Mouse (Mus musculus) left cerebral cortex, postnatal 25 days (tissue): Measurements from ENCODE around the gene Map3k3. TPM values are rescaled to one million over a fixed set of nuclear protein-coding genes. Genes with fewer than 3 reads are reported as not detected.

Experiments
- DNase-seq, 2 experiments: peaks; one replicate each; pipeline ENCODE4 v3.0.0; 2022; ENCODE audit warnings: low spot score in 2 of 2, mixed read lengths in 1 of 2
- intact Hi-C: fragments of 180-260 bp; cut with DNase I; formaldehyde crosslinking; loops from one replicate; pipeline ENCODE4 v1.15.1; 2025
- total RNA-seq, 2 experiments: library from RNA; stranded (reverse); gene quantifications; 2 replicates each; pipeline ENCODE4 v1.2.3; 2021

Map3k3 gene
- total RNA-seq, 2 experiments from 2014 or later, result 25.1 to 29.5 TPM

DNA sequence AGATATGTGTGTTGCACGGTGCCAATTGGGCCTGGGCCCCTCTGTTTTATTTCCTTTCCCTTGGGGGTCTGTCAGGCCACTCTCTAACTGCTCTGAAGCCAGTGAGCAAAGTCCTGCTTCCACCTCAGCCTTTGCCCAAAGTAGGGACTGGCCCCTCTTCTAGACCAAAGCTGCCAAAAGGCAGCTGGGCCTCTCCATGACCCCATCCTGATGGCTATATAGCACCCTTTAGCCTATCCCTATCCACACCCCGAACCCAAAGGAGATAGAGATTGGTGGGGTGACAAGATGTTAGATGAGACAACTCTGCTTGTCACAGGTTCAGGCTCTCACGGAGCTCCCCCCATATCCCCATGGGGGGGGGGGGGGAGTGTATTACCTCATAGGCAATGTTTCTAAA is 71.3 kb downstream of the Map3k3 start:
- DNase-seq, result no peak
- intact Hi-C loops, result no loop called here

DNA sequence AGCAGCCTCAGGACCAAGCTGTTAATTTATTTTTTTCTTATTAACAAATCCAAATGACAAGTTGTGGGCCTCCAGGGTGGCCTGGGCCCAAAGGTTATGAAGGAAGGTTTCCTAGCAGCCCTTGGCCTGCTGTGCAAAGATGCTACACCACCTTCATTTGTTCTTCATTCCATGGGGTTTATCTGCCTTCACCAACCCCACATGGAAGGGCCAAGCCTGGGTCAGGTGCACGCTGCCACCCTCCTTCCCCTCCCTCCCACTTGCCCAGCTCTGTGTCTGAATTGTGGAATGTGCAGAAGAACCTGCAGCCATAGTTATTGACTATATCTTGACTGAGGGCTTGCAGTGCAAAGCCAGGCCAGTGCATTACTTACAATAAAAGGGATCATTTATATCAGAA is 71.8 kb downstream of the Map3k3 start:
- no peak for DNase-seq
- intact Hi-C loops, result no loop called here

DNA sequence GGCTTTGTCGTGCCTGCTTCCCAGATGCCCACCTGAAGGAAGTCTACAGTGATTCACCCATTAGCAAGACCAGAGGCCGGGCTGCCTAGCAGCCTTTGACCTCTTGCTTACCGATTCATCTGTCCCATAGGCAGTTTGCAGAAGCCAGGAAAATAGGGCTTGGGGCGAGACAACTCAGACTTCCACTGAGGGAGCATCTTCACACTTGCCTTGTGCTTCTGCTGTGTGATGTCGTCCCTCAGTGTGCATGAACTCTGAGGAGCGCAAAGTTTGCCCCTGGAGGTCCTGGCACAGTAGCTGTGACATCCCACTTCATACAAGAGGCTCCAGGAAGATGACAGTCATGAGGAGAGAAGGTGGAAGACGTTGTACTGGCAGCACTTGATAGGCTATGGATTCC is 72.7 kb downstream of the Map3k3 start:
- DNase-seq, result no peak
- intact Hi-C loops, result no loop called here

DNA sequence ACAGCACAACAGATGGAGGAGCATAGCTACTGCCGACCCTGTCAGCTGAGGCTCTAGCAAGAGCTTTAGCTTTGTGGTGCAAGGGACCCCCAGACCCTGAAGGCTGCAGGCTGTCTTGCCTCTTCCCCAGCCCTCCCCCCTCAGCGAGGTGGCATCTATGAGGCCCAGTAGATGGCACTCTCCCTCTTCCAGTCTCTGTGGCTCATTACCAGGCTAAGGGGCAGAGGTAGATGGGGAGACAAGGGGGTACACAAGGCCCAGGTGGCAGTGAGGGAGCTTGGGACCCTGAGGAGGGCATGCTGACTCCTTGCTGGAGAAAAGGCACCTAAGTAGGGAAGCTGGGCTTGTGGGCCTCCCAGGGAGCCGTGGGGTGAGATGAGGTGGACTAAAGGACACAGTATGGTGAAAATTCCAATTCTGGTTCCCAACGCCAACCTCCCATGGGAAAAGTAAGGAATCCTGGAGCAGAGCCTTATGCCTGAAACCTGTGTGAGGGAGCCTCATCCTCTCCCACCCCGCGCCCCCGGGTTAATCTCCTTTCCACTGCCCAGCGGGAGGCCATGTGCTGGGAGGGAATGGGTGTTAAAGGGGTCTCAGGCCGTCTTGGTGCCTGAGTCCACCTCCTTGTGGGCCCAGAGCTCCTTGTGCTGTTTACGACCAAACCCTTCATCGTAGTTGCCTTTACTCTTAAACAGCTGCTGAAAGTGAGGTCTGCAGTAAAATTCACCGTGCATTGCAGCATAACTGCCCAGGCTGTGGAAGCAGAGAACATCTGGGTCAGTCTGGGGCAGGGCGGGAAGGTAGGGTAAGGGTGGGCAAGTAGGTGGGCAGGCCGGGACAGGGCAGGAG is 73.9 kb downstream of the Map3k3 start:
- peak in 1 of 2 experiments; percentile 57 for DNase-seq
- intact Hi-C loops, result loop anchor here (1.0 kb wide), 1 partner anchor 35 kb away; no protein-coding TSS in a partner anchor

DNA sequence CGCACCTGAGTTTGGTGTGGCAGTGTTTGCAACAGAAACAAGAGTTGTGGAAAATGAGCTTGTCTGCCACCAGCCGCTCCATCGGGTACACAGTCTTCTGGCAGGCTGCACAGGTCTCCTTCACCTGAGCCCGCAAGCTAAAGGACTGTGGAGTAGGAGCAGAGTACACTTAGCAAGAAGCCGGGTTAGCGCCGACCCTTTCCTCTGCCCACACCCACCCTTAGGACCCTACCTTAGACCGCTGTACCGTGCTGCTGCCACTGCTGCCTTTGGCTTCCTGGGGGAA is 74.5 kb downstream of the Map3k3 start:
- intact Hi-C loops, result loop anchor here (1.0 kb wide), 1 partner anchor 34 kb away; no protein-coding TSS in a partner anchor
- DNase-seq, result peak in 1 of 2 experiments; percentile 41

DNA sequence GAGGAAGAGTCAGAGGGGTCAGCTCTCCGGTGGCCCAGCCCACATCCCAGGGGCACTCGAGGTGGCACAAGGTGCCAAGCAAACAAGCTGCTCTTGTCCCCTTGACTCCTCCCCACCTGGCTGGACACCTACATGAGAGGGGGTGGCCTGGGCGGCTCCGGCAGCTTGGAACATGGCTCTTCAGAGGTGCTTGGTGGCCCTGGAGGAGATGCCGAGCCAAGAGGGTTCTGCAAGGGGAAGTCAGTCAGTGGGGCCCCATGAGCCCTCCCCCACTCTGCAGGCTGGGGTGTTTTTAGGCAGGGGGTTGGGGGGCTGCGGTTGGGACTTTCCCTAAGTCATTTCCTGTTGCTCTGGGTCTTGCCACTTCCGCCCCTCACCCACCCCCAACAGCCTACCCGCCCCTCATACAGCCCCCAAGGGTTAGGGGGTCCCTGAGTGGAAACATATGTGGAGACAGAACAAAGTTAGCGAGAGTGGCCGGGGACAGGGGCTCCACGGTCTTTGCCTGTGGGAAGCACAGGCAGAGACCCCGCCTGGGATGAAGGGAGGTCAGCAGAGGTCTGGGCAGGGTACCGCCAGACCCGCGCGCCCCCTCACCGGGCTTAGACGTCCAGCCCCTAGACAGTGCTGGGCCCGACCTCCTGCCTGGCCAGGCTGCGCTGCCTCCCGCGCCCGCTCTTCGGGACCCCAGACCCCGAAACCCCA is 75.0 kb downstream of the Map3k3 start:
- intact Hi-C loops, result no loop called here
- peak in 1 of 2 experiments; percentile 60 for DNase-seq

DNA sequence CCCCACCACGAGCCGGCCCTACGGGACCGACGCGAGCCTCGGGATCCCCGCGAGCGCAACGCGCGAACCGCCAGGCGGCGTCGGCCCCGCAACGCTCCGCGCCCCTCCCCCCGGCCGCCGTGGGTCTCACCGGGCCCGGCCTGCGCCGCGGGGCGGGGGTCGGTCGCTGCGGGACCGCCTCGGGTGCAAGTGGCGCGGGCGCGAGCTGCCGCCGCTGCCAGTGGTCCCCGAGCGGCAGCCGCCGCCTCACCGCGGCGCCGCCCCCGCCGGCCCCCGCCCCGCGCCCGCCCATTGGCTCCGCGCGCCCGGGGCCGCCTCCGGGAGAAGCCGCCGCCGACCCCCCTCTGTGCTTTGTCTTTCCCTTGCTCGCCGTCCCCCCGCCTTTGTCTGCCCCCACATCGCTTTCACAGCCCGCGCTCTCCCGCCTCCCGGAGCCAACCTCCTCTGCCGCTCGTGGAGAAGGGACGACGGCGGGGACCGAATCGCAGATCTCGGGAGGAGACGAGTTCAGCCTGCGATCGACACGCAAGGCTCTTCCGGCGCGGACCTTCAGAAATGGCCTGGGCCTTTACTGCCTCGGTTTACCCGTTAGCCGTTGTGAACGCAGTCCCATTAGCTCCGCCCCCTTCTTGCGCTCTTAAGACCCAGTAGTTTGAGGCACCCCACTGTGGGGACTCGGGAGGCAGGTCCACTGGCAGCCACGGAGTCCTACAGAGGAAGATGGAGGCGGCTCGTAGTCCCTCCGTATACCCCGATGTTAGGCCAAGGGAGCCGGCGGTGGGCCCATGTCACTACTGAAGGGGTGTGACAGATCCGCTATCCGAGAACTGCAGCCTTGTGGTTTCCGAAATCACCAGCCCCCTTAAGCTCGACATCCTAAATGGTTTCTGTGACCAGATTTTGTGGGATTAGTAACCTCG is 75.8 kb downstream of the Map3k3 start:
- DNase-seq, result peak; percentile 82 to 84
- intact Hi-C loops, result loop anchor here (2.0 kb wide), 2 partner anchors 57 to 75 kb away; partner anchors contain the start of genes Ccdc47, Ddx42 and Map3k3

DNA sequence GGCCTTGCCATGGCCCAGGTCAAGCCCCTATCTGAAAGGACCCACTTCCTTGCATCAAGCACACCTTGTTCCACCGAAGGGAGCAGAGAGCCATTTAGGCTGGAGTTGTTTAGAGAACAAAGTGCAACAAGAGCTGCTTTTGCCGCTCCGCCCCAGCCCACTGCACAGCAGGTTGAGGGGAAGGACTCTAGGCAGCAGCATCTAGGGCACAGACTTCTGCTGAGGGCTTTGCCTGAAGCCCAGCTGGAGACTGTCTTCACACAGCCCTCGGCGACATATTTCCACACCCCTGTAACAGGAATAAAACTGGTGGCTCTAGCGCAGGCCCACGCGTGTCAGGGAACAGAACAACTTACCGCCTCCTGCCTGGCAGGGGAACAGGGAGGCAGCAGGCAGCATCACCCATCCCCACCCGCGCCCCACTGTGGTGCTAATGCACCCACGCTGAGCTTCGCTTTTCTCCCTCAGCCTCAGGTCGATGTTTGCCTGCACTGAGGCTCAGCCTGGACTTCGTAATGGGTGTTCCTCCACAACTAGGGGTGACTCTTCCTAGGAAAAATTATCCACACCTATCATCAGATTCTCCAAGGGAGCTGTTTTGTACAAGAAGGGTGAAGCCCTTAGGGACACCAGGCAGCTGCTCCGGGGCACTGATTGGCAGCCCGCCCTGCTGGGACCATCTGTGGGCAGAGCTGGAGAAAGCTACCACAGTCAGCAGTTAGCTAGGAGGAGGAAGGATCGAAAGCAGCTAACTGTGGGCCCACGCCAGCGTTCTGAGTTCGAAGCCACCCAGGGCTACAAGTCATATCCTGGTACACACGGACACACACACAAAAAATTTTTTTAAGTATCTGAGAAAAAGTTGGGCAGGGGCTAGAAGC is 76.7 kb downstream of the Map3k3 start, which contains the start of the genes Gm10840 and Limd2:
Gm10840 (plus strand) TSS at position 10 of the 881 bp plus-strand sequence.
Limd2 (minus strand) TSS at position 20 of the 881 bp plus-strand sequence.
- intact Hi-C loops, result loop anchor here (1.0 to 2.0 kb wide), 3 partner anchors 18 to 76 kb away; partner anchors contain the start of genes Ccdc47, Ddx42 and Map3k3
- DNase-seq, result peak; percentile 85 to 98

DNA sequence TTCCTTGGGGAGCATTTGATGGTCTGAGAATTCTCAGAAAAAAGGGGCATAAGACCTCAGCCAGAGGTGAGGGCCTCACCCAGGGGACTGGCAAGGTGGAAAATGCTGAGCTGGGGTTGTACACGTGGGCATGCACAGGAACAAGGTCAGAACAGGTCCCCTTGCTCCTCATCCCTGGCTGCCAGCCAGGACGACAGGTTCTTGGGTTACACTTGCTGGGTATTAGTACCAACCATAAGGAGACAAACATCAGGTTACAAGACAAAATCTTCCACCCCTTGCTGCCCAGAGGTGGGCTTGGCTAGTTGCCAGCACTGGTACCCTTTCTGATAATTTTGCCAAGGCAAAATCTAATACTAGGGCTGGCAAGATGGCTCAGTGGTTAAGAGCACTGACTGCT is 77.8 kb downstream of the Map3k3 start:
- intact Hi-C loops, result no loop called here
- no peak for DNase-seq

DNA sequence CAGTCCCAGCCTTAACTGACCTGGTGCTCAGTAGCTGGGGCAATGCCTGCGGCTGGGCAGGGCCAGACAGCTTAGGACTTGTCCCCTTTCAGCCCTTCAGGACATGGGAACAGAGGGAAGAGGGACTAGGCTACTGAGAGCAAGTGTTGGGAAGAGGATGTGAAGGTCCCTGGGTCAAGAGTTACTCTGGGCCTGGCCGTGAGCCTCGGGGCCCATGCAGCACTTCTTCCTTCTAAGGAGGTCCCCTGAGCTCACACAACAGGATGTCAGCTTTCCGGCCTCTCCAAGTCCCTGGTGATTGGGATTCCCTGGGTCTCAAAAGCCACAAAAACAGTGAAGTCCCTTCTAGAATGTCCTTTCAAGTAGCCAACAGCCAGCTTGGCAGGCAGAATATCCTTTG is 79.1 kb downstream of the Map3k3 start:
- intact Hi-C loops, result no loop called here

DNA sequence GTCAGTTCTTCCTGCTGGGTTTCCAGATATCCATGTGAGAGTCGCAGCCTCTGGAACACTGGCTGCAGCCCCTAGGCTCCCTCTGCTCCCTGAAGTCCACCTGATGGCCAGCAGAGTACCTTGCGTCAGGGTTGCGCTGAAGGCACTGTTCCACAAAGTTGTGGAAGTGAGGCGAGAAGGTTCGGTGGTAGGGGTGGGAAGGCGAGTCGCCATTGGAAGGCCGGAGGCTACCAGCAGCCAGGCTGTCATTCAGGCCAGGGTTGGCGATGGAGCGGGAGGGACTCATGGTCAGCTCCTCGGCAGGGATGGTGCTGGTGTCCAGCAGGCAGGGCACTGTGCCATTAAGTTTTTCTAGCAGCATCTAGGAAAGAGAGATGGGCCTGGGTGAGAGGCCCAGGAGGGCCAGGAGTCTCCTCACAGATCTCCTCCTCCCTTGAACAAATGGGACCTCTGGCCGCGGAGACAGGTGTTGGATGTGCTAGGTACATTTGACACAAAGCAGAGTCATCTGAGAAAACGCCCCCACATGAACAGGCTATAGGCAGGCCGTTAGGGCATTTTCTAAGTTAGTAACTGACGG is 80.3 kb downstream of the Map3k3 start:
- intact Hi-C loops, result no loop called here
- DNase-seq, result no peak

More for the DNA sequence above, 79.1 kb downstream of the Map3k3 start:
- DNase-seq, result no peak

DNA sequence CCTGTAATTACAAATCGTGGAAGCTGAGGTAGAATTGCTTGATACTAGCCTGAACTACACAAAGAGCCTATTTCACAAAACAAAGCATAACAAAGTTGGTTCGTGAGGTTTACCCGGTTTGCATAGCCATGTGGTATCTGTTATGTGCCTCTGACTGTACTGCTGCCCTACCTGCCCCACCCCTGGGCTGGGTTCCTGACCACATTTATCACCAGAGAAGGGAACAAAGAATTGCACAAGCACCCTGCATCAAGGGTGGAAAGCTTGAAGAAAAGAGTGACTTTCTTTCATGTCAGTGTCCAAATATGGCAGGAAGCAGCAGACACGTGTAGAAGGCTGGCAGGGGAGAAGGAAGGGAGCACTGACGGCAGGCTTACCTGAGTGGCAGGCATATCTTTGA is 83.0 kb downstream of the Map3k3 start:
- intact Hi-C loops, result no loop called here
- DNase-seq, result no peak

DNA sequence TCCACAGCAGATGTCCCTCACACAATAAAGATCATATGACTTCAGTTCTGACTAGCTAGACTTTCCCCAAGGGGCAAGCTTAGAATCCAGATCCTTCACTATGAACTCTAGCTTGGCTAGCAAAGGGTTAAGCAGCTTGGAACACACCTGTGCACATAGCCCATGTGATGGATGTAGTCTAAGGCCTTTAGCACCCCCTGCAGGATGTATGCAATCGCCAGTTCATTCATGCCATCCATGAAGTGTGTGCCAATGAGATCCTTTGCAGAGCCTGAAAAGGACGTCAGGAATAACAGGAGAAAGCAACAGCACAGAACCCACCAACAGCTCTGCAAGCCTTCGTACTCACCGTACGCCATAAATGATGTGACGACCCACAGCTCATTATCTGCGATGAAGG is 86.4 kb downstream of the Map3k3 start:
- no peak for DNase-seq
- intact Hi-C loops, result no loop called here

DNA sequence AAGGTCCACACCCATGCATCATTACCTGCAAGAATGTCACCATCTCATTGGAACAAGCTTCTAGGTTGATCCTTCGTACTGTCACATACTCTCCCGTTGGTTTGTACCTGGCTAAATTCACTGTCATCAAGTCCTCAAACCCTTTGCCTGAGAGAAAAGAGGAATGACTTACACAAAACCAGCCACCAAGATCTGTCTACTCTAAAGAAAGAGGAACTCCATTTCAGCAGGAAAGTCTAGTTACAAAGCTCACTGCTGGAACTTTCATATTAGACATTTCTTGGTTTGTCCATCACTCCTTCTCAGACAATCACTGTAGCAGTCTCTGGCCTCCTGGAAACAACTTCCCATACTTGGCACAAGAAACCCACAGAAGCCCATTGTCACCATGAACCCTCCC is 88.8 kb downstream of the Map3k3 start:
- no peak for DNase-seq
- intact Hi-C loops, result no loop called here

DNA sequence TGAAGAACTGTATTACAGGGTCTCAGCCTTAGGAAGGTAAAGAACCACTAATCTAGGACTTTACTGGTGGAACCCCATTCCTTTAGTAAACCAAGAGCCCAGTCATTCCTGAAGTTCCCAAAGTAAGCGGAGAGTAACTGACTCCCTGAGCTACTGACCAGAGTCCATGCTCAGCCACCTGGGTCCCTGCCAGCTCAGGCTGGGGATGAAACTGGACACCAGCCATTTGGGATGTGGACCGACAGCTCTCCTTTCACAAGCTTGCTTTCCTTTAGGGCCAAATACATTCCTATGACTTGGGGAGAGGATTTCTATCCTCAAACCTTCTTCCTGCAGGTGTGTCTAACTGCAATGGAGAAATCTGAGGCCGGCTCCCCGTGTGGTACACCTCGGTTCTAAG is 90.0 kb downstream of the Map3k3 start:
- intact Hi-C loops, result no loop called here
- DNase-seq, result no peak

DNA sequence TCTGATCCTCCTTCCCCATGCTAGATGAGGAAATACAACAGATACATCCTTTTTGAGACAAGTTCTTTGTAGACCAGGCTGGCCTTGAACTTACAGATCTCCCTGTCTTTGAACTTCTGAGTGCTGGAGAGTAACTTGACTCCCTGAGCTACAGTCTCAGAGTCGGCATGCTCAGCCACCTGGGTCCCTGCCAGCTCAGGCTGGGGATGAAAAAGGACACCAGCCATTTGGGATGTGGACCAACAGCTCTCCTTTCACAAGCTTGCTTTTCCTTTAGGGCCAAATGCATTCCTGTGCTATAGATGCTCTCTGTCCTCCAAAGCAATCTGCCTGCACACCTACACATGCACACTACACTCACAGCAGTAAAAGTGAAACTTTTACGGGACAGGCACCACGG is 90.7 kb downstream of the Map3k3 start:
- intact Hi-C loops, result no loop called here
- DNase-seq, result no peak

DNA sequence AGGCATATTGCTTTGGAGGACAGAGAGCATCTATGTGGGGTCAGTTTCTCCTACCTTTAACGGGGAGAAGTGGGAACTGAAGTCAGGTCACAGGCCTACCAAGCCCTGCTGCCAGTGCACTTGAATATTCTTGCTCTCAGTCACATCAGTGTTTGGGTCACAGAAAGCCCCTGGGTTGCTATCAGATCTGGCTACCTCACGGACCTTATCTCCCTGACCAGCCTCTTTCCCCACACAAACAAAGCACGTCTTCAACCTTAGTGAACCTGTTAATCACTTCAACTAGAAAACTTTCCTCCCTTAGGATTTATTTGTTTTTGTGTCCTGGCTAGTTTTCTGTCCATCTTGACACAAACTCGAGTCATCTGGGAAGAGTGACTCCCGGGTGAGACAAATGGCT is 92.0 kb downstream of the Map3k3 start:
- DNase-seq, result no peak
- intact Hi-C loops, result no loop called here

DNA sequence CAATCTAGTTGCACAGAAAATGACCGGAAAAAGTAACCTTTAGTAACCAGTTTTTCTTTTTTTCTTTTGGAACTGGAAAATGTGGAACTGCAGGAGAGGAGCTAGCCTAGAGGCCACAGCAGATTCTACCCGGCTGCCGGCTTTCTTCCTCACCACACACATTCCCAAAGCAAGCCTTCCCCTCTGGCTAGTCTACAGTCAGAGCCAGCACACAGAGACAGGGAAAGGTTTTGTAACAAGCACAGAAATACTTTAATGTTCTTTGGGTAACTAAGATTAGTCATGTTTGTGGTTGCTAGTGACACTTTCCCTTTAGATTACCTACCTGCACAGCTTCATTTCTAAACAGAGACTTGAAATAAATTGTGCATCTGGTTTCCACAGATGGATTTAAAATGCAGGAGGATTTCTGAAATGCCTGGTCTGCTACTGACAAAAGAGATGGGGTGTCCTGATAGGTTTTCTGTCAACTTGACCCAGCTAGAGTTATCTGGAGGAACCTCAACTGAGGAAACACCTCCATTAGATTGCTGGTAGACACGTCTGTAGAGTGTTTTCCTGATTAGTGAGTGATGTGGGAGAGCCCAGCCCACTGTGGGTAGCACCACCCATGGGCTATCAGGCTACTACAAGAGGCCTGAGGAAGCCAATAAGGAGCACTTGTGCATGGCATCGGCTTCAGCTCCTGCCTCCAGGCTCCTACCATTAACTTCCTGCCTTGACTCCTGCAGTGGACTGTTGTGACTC is 93.8 kb downstream of the Map3k3 start:
- DNase-seq, result no peak
- intact Hi-C loops, result no loop called here
